Mouse (Mus musculus) lung, postnatal 0 days (tissue): ENCODE results near the gene Kcnh4.

ENCODE experiments used
- CTCF ChIP-seq: IDR thresholded peaks from 2 replicates; pipeline ENCODE4 v1.5.1; 2016; ENCODE audit warnings: antibody characterized with exemption, mild to moderate bottlenecking
- EP300 ChIP-seq: IDR thresholded peaks from 2 replicates; pipeline ENCODE4 v1.6.1; 2016; ENCODE audit warnings: antibody characterized with exemption, mild to moderate bottlenecking, control low read depth

DNA sequence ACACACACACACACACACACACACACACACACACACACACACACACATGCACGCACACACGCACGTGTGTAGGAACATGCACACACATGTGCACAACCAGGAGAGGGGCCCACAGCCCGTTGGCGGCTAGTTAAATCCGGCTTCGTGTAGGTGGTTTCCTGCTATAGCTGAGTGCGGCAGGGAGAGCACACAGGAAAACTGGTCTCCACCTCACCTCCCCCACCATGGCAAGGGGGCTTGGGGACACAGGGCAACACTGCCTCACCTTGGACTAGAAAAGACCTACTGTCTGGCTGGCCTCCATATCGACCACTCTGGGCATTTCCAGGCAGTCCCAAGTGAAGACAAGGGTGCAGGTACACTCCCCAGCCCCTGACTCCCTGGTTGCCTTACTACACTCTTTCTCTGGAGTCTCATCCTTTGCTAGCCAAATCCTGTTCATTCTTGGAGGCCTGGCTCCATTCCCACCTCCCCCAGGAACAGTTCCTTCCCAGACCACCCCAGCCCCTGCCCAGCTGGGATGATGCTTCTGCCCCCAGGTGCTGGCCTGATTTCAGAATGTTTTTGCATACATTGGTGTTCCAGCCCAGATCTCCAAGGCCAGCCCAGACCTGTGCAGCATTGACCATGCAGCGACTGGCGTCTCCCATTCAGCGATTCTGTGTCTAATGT is 5.6 kb downstream of the Kcnh4 start:
- TF ChIP-seq CTCF = no peak
- TF ChIP-seq EP300 = no peak
